Mouse (Mus musculus) layer of hippocampus, postnatal 25 days (tissue): ENCODE results near the gene Camk1d. TPM values are rescaled to one million over a fixed set of nuclear protein-coding genes. Genes with fewer than 3 reads are reported as not detected.

Experiments used
- DNase-seq, 2 experiments: peaks; one replicate each; pipeline ENCODE4 v3.0.0; 2022; ENCODE audit warnings: mixed read lengths in 2 of 2, low spot score in 1 of 2; ENCODE audit errors: extremely low spot score in 1 of 2
- total RNA-seq, 2 experiments: library from RNA; stranded (reverse); gene quantifications; 2 replicates each; pipeline ENCODE4 v1.2.3; 2021

Gene Camk1d
- total RNA-seq, 2 experiments from 2014 or later: 146 to 154 TPM

DNA sequence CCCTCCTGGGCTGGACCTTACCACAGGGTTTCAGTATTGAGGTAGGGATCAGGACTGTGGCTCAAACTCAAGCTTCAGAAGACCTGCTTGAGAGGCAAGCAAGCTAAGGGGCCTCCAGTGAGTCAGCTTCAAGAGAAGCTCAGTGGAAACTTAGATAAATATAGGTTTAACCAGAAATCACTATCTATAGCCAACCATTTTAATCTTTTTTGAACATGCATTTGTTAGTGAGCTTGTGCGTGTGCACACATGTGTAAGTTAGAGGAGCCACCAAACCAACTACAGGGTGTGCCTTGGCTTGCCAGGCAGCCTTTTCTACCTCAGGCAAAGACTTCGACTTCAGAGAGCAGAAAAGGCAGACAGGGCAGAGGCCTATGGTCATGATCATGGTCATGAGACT is 200.7 kb downstream of the Camk1d start:
- DNase-seq: no peak

DNA sequence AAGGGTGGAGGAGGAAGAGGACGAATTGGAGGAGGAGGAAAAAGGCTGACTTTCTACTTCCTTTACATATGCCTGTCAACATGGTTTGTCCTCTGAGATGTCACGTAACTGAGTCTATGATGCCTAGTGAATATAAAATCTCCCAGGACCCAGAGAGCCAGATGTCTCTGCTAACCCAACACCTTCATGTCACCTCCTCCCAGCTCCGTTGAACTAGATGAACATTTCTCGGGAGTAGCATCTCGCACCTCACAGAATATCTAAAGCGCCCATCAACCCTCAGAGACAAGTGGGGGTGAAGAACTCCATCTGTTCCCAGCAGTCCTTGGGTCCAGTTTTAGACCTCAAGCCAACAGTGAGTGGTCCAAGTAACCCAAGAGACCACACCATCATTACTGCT is 204.3 kb downstream of the Camk1d start:
- DNase-seq: no peak

DNA sequence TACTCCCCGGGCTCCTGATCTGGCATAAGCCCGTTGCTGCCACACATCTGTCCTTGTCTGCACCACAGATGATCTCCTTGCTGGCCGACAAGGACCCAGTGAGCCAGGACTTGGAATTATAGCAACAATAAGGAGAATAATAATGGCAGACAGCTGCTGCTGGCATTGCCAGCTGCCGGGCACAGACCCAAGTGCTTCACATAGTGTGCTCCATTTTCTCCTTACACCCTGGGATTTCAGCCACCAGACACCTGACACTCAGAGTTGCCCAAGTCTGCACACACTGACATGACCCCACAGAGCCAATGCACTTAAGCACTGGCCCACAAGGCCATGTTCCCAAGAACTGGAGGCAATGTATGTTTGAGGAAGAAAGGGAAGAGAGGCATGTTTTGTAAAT is 214.7 kb downstream of the Camk1d start:
- no peak for DNase-seq

DNA sequence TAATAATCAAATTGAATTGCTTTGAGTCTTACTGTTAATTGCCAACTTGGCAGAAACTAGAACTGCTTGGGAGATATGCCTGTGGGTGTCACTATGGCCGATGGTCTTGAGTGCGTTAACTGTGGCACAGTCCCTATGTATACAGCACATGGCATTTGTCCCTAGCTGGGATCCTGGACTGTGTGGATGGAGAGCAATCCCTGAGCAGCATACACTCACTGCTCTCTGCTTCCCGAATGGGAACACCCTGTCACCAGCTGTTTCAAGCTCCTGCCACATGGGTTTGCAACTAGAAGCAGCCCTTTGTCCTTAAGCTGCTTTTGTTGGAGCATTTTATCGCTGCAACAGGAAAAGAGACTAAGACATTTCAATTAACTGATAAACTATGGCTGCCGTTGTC is 224.4 kb downstream of the Camk1d start:
- DNase-seq: no peak

DNA sequence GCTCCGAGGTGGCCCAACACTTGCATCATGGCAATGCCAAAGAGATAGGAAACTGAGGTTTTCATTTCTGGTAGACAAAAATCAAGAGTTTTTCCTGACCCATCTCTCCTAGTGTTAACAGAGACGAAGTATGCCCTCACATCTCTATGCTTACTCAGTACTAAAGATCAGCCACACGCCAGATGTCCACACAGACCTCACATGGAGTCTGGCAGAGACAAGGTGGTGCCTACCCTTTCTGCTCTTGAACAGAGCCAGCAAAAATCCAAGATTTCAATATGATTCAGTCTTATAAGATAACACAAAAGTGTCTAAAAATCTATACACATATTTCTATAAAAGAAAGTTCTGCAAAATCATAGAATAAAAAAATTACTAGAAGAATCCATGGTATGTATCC is 227.0 kb downstream of the Camk1d start:
- DNase-seq: no peak

DNA sequence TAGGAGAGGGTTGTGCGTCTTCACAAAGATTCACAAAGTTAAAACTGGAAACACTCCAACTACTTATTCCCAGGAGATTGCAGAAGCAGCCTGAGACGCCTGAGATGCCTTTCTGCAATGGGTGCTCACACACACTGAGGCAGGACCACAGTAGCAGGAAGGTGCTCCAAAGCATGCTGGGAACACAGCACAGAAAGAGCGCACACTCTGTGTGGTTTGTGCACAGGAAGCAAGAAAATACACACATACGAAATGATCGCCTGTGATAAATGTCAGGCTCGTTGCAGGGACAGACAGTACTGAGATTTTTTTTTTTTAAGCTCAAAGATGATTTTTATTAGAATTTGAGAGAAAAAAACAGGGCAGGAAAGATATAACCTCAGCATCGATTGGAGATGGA is 227.7 kb downstream of the Camk1d start:
- DNase-seq: no peak

DNA sequence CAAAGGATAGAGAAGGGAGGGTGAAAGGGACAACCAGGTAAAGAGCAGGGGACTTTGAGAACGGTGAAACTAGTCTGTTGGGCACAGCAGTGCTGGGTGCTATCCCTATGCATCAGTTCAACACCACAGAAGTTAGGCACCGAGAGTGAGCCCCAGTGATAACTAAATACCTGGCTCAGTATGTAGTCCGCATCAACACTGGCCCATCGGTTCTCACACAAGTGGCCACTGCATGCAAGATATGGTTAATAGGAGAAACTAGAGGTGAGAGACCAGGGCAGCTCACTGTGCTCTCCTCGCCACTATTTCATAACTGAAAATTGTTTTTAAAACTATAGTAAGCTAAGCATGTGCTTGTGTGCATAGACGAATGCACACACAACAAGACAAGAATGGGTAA is 228.5 kb downstream of the Camk1d start:
- DNase-seq: no peak

DNA sequence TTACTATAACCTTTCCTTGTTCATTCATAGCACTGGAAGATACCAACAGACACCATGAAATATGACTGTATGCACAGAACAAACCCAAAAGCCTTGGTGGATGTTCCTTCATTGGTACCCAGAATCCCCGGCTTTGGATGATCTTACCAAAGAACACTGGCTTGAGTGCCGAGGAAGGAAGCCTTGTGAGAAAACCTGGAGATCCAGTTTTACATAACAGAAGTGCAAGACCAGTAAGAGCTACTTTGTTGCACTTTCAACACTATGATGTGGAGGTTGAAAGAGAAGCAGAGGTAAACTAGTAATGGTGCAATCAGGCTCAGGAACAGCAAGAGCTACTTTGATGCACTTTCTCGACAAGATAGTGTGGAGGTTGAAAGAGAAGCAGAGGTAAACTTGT is 234.4 kb downstream of the Camk1d start:
- no peak for DNase-seq

DNA sequence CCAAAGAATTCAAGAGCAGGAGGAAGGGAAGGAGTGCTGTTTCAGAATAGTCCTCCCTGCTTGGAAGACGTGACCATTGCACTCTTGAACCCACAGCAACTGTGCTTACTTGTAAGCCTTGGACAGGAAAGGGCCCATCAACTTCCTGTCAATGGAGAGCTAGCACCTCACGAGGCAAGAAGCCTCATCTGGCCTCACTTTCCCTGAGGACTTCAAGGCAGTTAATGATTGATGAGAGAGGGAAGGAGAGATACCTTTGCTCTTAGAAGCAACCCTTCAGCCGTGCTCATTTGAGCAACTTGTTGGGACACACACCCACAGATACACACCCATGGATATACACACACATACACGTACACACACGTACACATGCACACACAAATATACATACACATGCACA is 235.6 kb downstream of the Camk1d start:
- no peak for DNase-seq

DNA sequence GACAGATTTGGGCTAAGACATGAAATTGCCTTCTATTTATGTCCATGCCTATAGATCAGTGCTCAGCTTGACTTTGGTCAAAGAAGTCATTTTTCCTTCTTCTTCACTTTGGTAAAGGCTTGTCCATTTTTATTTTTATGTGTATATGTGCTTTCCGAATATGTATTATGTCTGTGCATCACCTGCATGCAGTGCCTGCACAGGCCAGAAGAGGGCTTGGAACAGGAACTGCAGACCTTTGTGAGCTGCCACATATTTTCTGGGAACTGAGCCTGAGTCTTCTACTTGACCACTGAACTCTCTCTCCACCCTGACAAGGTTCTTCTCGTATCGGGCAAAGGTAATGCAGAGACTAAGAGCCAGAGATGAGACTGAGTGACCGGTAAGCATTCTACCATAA is 236.1 kb downstream of the Camk1d start:
- DNase-seq: no peak

DNA sequence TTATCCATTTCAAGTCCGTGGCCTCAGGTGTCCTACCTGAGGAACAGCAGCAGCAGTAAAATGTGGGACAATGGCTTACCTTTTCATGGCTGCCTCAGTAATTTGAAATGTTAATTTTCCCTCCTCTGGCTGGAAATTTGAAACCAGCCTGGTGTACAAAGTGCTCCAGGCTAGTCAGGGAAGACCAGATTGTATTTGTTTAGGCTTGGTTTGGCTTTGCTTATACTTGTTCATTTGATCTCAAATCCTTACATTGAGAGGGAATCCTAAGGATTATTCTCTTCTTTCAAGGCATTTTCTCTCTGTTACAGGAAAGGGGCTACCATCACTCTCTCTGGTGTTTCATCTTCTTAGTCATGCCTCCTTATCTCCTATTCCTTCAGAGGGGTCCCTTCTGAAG is 236.8 kb downstream of the Camk1d start:
- DNase-seq: no peak

DNA sequence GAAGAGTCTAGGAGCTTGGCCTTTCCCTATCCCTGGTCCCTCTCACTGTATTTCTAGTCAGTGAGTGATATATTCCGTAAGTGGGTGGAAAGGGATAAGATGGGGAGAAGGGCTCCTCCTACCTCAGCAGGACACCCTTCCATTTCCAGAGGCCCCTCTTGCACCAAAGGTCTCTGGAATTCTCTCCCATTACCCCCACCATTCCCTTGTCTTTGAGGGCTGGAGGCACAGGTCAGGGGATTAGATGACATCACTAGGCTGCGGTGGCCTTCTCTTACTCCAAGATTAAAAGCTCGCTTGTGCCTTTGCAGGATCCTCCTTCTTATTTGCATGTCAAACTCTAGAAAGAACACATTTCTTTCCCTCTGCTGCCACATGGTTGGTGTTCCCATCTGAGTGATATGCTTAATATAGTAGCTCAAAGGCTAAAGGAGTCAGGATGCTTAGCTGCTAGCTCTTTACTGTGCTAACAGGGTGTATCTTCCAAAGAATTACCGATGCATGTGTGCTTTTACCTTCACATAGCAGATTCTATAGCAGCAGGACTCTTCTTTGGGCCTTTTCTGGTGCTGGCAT is 244.9 kb downstream of the Camk1d start:
- no peak for DNase-seq

DNA sequence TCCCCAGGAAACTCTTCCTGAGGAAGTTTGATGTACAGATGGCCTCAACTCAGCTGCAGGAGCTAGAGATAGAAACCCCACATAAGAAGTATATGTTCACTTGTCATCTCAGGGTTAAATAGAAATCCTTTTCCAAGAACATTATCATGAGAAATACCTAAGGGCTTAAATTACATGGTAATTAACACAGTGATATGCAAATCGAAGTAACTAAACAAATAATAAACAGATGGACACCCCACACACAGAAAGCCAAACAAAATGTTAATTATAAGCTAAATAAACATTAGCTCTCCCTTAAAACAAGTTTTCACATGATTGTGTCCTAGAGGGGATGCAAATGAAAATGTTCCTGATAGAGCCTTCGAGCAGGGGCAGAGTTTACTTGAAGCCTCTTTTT is 246.8 kb downstream of the Camk1d start:
- no peak for DNase-seq

DNA sequence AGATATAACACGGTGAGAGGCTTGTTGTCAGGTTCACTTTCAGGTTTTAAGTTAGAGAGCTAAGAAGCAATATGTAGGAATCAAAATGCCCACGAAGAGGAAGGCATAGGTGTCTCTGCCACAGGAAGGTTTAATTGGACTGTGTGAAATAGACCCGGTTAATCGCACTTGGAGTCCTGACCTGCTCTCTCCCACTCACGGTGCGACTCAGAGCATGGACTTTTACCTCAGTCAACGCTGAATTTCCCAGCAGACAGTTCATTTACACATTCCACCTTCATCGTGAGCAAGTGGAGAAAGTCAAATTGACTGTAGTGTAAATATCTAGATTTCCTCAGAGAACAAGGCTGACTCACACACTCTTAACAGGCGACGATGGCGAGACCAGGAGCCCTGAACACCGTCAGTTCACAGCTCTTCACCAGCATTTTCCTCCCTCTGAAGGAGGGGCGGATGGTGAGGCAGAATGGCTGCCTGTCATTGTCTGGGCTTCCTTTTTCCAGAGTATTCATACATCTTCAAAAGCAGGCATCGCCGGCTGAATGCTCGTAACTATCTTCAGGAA is 255.6 kb downstream of the Camk1d start:
- no peak for DNase-seq

DNA sequence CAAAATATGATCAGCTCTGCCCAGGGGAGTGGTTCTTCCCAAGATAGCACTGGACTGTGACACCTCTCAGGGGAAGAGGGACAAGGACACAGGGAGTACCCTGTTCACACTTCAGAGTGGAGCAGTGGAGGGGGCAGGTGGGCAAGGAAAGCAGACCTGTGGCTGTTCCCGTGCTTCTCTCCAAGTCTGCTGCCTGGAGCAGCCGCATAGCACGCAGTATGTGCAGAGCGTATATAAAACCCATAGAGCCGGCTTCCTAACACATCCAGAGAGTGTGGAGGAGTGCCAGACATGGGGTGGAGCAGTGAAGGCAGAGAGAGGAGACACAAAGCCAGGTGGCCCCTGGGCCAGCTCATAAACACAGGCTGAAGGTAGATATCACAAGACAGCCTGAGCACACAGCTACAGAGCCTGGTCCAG is 256.2 kb downstream of the Camk1d start:
- no peak for DNase-seq

DNA sequence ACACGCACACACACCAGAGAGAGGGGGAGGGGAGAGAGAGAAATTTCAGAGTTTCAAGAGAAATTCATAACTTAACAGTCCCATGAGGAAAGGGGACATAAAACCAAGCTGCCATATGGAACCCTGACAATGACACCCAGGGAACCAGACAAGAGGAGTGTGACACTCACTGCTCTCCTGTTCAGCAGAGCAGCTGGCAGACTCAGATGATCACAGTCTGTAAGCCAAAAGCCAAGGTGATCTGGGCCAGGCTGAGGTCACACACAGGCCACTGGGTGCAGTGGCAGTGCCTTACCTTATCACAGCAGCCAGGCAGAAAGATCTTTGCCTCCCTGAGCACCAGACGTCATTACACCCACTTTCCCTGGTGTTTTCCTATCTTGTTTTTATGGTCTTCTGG is 258.2 kb downstream of the Camk1d start:
- DNase-seq: no peak

DNA sequence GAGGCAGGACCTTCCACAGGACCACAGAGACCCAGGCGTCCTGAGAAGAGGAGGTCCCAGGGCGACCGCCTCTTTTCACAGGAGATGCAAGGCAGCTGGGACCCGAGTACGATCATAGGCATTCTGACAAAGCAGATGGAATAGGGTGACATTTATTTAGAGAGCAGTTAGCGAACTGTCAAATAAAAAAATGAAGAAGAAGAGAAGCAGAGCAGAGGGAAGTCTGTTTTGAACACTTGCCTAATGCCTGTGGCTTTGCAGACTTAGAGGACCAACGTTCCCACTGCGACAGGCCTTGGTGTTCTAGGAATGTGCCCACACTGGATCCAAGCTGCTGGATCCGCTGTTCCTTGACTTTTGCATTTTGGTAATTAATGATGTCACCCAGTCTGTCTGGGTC is 259.5 kb downstream of the Camk1d start:
- no peak for DNase-seq

DNA sequence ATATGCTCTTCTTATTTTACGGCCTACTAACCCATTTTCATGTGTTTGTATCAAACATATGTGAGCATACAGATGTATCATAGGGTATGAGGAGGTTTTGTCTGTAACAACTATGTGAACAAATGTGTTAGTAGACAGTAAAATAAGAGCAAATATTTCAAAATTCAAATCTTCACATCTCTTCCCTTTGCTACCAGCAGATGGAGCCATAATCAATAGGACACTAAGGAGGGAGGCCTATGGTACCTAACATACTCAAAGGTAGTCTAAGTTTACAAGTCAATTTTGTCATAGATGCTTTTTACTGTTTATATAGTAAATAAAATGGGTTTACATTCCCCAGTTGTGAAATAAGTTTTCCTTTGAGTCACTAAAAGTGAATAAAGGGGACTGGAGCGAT is 262.7 kb downstream of the Camk1d start:
- no peak for DNase-seq

DNA sequence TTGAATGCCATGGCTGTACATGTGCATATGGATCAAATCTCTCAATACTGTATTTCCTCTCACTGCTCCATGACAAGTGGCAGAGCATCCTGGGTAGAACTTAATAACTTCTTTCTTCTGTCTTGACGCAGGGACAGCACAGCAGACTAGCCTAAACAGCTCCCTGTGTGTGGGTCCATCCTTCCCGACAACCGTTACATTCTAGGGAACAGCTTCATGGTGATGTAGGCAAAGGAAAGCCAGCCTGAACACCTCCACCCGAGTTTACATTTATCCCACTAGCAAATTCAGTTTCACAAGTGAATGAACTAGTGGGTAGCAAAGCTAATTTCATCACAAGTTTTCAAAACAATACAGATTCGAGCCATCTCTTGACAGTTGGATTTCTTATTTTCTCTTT is 269.0 kb downstream of the Camk1d start:
- DNase-seq: no peak

DNA sequence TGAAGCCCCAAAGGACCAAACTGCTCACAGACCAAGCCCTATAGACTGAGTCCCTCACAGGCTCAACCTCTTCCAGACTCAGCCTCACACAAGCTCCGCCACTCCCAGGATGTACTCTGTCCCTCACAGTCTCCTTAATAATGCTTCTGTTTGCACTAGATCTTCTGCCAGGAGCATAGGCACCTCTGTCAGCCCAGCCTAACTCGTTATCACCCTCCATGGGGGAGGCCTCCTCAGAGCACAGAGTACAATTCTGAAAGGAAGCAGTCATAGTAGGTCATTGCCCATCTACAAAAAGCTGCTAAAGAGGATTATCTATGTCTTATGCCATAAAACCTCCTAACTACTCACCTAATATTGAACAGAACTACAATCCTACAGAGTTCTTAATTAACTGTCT is 276.6 kb downstream of the Camk1d start:
- no peak for DNase-seq

DNA sequence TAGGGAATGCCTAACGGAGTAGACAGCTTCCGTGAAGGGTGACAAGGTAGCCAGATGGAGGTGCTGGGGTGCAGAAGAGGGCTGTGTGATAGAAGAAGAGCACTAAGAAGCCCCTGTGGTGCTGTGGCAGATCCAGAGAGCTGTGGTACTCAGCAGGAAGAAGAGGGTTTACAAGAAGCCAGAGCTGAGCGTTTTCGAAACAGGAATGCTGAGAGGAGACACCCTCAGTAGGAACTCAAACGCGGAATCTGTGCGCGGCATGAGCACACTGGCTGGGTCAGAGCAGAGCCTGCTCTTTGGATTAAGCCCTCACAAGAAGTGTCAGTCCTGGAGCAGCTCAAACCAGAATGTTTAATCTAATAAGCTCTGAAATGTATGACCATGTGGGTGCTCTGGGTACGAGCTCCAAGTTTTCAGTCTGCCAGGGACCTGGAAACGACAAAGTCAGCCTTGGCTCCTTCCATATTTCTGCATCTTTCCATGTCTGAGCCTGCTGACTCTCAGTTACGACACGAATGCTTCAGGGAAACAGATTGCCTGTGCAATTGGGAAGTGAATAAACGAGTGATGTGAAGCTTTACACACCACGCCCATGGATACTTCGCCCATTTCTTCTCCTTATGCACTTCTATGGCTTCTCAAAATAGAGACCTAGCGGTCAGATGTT is 278.6 kb downstream of the Camk1d start:
- DNase-seq: no peak

DNA sequence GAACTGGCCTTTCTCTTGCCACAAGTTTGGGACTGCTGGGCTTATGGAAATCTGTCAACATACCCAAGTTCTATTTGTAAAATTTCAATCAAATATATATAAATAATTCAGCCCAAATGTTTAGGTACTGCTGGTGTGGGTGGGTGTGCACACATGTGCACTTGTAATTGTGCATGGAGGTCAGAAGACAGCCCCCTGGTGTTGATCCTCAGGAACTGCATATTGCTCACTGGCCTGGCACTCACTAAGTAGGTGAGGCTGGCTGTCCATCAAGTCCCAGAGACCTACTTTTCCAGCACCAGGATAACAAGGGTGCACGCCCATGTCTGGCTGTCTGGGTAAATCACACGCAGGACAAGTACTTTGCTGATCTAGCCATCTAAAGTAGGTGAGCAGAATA is 283.0 kb downstream of the Camk1d start:
- DNase-seq: no peak
